In genomic region chr11:81152460-81153160, GRCm38 (mm10) we compare ENCODE assay signal across 8 mouse cellular contexts.
DNase-seq lines count a peak whose midpoint lies in the region; ATAC-seq and TF ChIP-seq lines count a peak whose summit lies in the region.

No protein-coding gene starts in this region.

- ATAC-seq in hindbrain, embryonic 15.5 days (ENCODE audit: low FRiP score, low read depth) = peak; percentile 82
- peak; percentile 74 for ATAC-seq in neural tube, embryonic 14.5 days (ENCODE audit: low read depth)

- TF ChIP-seq CTCF in embryonic fibroblast, embryonic 13.5 days (IDR thresholded peaks at IDR 0.05; ENCODE audit: borderline replicate concordance, insufficient read depth, low read length) = no peak

- H3K9me3 ChIP-seq in hindbrain, embryonic 15.5 days = no peaks in the 10 kb centered on the region
- H3K9me3 ChIP-seq in neural tube, embryonic 14.5 days (ENCODE audit: control insufficient read depth, low read length) = no peaks in the 10 kb centered on the region

- no peaks in the 10 kb centered on the region for H3K4me1 ChIP-seq in embryonic fibroblast, embryonic 13.5 days (ENCODE audit: control insufficient read depth, insufficient read depth, low read length)
- H3K4me1 ChIP-seq in hindbrain, embryonic 15.5 days (replicated peaks) = peaks cover 42% of the 10 kb centered on the region
- H3K4me1 ChIP-seq in neural tube, embryonic 14.5 days (ENCODE audit: control insufficient read depth, insufficient read depth, low read length) = peaks cover 11% of the 10 kb centered on the region; the same call in 1 of the 2 replicates

- no peak for TF ChIP-seq POLR2A in embryonic fibroblast, embryonic 13.5 days (IDR thresholded peaks at IDR 0.05; ENCODE audit: low read depth, low read length)

- peak overlapping the region; percentile 66 for H3K9ac ChIP-seq in hindbrain, embryonic 15.5 days
- peak overlapping the region; percentile 79 for H3K9ac ChIP-seq in neural tube, embryonic 14.5 days (replicated peaks; ENCODE audit: low read depth, low read length)

- intact Hi-C loops in left cerebral cortex, postnatal 4 days (cut with DNase I) = loop anchor here (5.0 to 10.0 kb wide), 3 partner anchors 250 to 442 kb away; no protein-coding TSS in a partner anchor
- intact Hi-C loops in gastrocnemius, postnatal 14 days (cut with DNase I; ENCODE audit: low total_unique reads) = no loop called here

- DNase-seq in gastrocnemius, adult 18-20 months (ENCODE audit: low spot score) = peak; percentile 10
- DNase-seq in gastrocnemius, postnatal 25 days = no peak
- DNase-seq in brain, adult 2 months (ENCODE audit: low read depth, low spot score) = peak; percentile 76
- peak; percentile 78 for DNase-seq in left cerebral cortex, postnatal 4 days
- DNase-seq in gastrocnemius, postnatal 14 days = no peak

- peak overlapping the region; percentile 83 for H3K4me2 ChIP-seq in hindbrain, embryonic 15.5 days
- peak overlapping the region; percentile 77 for H3K4me2 ChIP-seq in neural tube, embryonic 14.5 days (ENCODE audit: low read depth, low read length)

- WGBS in hindbrain, embryonic 15.5 days = under 1% methylated on average over 51 of the region's 55 CpGs
- 0% methylated on average over 53 of the region's 55 CpGs for WGBS in neural tube, embryonic 14.5 days

- no peak overlapping the region for H3K27ac ChIP-seq in embryonic fibroblast, embryonic 13.5 days (ENCODE audit: insufficient read depth, low read length)
- H3K27ac ChIP-seq in hindbrain, embryonic 15.5 days (replicated peaks) = peak overlapping the region; percentile 77
- peak overlapping the region; percentile 69 for H3K27ac ChIP-seq in neural tube, embryonic 14.5 days (ENCODE audit: low read depth, low read length)

- H3K4me3 ChIP-seq in embryonic fibroblast, embryonic 13.5 days (ENCODE audit: insufficient read depth, low read length) = peak overlapping the region; percentile 20
- peak overlapping the region; percentile 48 for H3K4me3 ChIP-seq in hindbrain, embryonic 15.5 days
- peak overlapping the region; percentile 60 for H3K4me3 ChIP-seq in neural tube, embryonic 14.5 days (ENCODE audit: low read depth, low read length)

- H3K36me3 ChIP-seq in hindbrain, embryonic 15.5 days = no peaks in the 10 kb centered on the region
- no peaks in the 10 kb centered on the region for H3K36me3 ChIP-seq in neural tube, embryonic 14.5 days (ENCODE audit: control insufficient read depth, insufficient read depth, low read length)

- H3K27me3 ChIP-seq in hindbrain, embryonic 15.5 days = peaks cover 2% of the 10 kb centered on the region; the same call in 1 of the 2 replicates
- 0 out of 2 replicates have a peak, but pooled peaks cover 4% of the 10 kb centered on the region for H3K27me3 ChIP-seq in neural tube, embryonic 14.5 days (ENCODE audit: control insufficient read depth, insufficient read depth, low read length)

Comparison
In these comparisons a context has a peak if more than half of its experiments do, and no peak if none do; other contexts are left out.
1. DNase-seq: peak in gastrocnemius, adult 18-20 months (single experiment), brain, adult 2 months (single experiment) and left cerebral cortex, postnatal 4 days (single experiment); none in gastrocnemius, postnatal 25 days (single experiment) and gastrocnemius, postnatal 14 days (single experiment).
2. Peak in every context shown above with its lines, with median percentiles within 50 percentile points of each other: H3K4me3 ChIP-seq.